Mouse (Mus musculus) erythroblast, embryonic 14.5 days (primary cell): ENCODE results near the gene Arhgap15. TPM values are rescaled to one million over a fixed set of nuclear protein-coding genes. Genes with fewer than 3 reads are reported as not detected.

ENCODE experiments used
- H3K27me3 ChIP-seq: 2 replicates; pipeline ENCODE4 v1.6.1; 2012; ENCODE audit warnings: inconsistent platforms; ENCODE audit not compliant: control insufficient read depth
- H3K36me3 ChIP-seq: 2 replicates; pipeline ENCODE4 v1.6.1; 2012; ENCODE audit warnings: mild to moderate bottlenecking, inconsistent platforms; ENCODE audit not compliant: control insufficient read depth
- H3K4me1 ChIP-seq: 2 replicates; pipeline ENCODE4 v1.6.1; 2012; ENCODE audit warnings: inconsistent platforms; ENCODE audit not compliant: control insufficient read depth
- H3K4me3 ChIP-seq: replicated peaks from 2 replicates; pipeline ENCODE3; 2012; ENCODE audit warnings: moderate library complexity, mild to moderate bottlenecking, inconsistent platforms
- H3K9me3 ChIP-seq: 2 replicates; pipeline ENCODE4 v1.6.1; 2012; ENCODE audit warnings: low read length, inconsistent platforms, mixed read lengths; ENCODE audit not compliant: control insufficient read depth
- GATA1 ChIP-seq: IDR thresholded peaks from 2 replicates; pipeline ENCODE4 v1.6.1; 2012; ENCODE audit warnings: low read length, inconsistent platforms, mixed read lengths
- TAL1 ChIP-seq: IDR thresholded peaks from 3 replicates; pipeline ENCODE4 v1.6.1; 2012; ENCODE audit warnings: low read length, inconsistent platforms, mixed read lengths
- polyA plus RNA-seq: library from polyadenylated mRNA; stranded (reverse); fragments of >175 nt; gene quantifications from 2 replicates; pipeline ENCODE4 v1.2.3, GENCODE M21; 2012

The Arhgap15 gene
- polyA plus RNA-seq, 1 experiment, result 0.02 TPM

- H3K27me3 ChIP-seq, result no peaks in the 10 kb centered on the region
- TF ChIP-seq GATA1 (no peak), TAL1 (no peak)
- H3K4me3 ChIP-seq, result no peak overlapping the region
- H3K4me1 ChIP-seq, result peaks cover 21% of the 10 kb centered on the region
- no peaks in the 10 kb centered on the region for H3K36me3 ChIP-seq
- H3K9me3 ChIP-seq, result no peaks in the 10 kb centered on the region
These were observed 44.5 kb downstream of the Arhgap15 start for GRCm38 (mm10) chr2:43793105-43793504.

GRCm38 (mm10) chr2:43794700-43795099 lies 46.1 kb downstream of the Arhgap15 start:
- Histone ChIP-seq H3K4me3 (no peak overlapping the region), H3K27me3 (no peaks in the 10 kb centered on the region), H3K36me3 (no peaks in the 10 kb centered on the region), H3K9me3 (no peaks in the 10 kb centered on the region), H3K4me1 (peaks cover 21% of the 10 kb centered on the region)
- TF ChIP-seq GATA1 (no peak), TAL1 (no peak)

DNA sequence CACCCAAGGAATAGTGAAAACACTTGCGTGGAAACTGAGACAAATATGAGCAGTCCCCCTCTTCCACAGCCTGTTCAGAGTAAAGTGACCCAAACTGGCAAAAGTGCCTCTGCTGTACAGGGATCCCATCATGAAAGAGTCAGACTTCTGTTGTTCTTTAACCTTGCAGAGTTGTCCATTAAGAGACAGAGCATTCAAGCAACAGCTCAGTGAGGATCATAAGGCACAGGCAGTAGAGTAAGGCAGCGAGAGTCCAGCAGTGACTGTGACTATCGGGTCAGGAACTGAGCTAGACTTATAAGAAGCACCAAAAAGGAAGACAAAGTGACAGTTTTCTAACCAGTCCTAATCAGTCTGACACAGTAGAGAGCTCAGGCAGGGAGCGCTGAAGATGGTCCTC lies 47.8 kb downstream of the Arhgap15 start:
- TF ChIP-seq TAL1 (no peak), GATA1 (no peak)
- H3K36me3 ChIP-seq, result no peaks in the 10 kb centered on the region
- no peaks in the 10 kb centered on the region for H3K27me3 ChIP-seq
- no peaks in the 10 kb centered on the region for H3K9me3 ChIP-seq
- H3K4me1 ChIP-seq, result peaks cover 21% of the 10 kb centered on the region
- H3K4me3 ChIP-seq, result no peak overlapping the region

GRCm38 (mm10) chr2:43805960-43806744 lies 57.5 kb downstream of the Arhgap15 start:
- TF ChIP-seq GATA1 (no peak), TAL1 (no peak)
- Histone ChIP-seq H3K36me3 (no peaks in the 10 kb centered on the region), H3K27me3 (no peaks in the 10 kb centered on the region), H3K4me1 (peaks cover 9% of the 10 kb centered on the region), H3K9me3 (no peaks in the 10 kb centered on the region), H3K4me3 (no peak overlapping the region)

DNA sequence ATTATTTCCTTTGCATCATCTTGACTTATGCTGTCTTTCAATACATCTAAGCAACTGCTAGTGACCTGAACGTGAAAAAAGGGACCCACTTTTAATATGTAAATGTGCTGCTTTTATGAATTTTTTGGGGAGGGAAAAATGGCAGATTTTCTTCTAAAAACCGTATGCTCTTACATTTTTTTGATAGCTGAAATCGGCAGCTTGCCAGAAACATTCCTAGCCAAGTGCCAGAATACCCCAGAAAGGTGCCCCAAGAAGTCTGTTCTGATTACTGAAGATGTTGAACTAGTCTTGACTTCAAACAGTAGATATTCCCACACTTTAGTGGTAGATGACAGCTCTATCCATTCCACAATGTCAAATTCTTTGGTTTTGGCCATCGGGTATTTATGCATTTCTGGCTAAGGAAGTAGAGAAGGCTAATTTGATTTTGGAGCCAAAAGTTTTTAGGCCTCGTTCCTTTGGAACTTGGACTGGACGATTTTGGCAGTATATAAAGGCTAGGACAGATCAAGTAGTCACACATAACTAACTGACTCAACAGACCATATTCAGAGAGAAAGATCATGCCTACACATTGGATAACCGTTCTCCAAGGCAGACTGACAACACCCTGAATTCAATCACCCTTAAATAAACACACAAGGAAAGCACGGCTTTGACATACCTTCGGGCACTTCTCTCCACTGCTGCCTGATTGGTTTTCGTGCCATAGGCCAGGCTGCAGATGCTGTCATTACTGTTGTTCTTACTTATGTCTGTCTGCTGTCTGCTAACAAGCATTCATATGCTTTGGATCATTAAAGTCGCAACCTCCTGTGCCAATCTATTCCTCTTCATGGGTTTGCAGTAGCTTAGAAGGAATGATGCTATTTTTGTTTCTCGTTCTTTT lies 67.5 kb downstream of the Arhgap15 start:
- no peaks in the 10 kb centered on the region for H3K9me3 ChIP-seq
- no peaks in the 10 kb centered on the region for H3K27me3 ChIP-seq
- no peaks in the 10 kb centered on the region for H3K4me1 ChIP-seq
- TF ChIP-seq GATA1 (no peak), TAL1 (no peak)
- H3K4me3 ChIP-seq, result no peak overlapping the region
- no peaks in the 10 kb centered on the region for H3K36me3 ChIP-seq

- H3K4me3 ChIP-seq, result no peak overlapping the region
- TF ChIP-seq GATA1 (no peak), TAL1 (no peak)
- H3K4me1 ChIP-seq, result no peaks in the 10 kb centered on the region
- no peaks in the 10 kb centered on the region for H3K27me3 ChIP-seq
- no peaks in the 10 kb centered on the region for H3K9me3 ChIP-seq
- H3K36me3 ChIP-seq, result no peaks in the 10 kb centered on the region
These were observed 68.4 kb downstream of the Arhgap15 start for GRCm38 (mm10) chr2:43816788-43817581.

GRCm38 (mm10) chr2:43835931-43836330 lies 87.3 kb downstream of the Arhgap15 start:
- peaks cover 5% of the 10 kb centered on the region for H3K4me1 ChIP-seq
- H3K27me3 ChIP-seq, result no peaks in the 10 kb centered on the region
- H3K9me3 ChIP-seq, result no peaks in the 10 kb centered on the region
- TF ChIP-seq GATA1, result no peak
- no peak for TF ChIP-seq TAL1
- H3K4me3 ChIP-seq, result no peak overlapping the region
- H3K36me3 ChIP-seq, result no peaks in the 10 kb centered on the region

GRCm38 (mm10) chr2:43841644-43842043 lies 93.0 kb downstream of the Arhgap15 start:
- Histone ChIP-seq H3K27me3 (no peaks in the 10 kb centered on the region), H3K9me3 (no peaks in the 10 kb centered on the region), H3K4me1 (no peaks in the 10 kb centered on the region), H3K4me3 (no peak overlapping the region), H3K36me3 (no peaks in the 10 kb centered on the region)
- TF ChIP-seq TAL1 (no peak), GATA1 (no peak)

- no peak overlapping the region for H3K4me3 ChIP-seq
- TF ChIP-seq GATA1 (no peak), TAL1 (no peak)
- H3K4me1 ChIP-seq, result no peaks in the 10 kb centered on the region
- no peaks in the 10 kb centered on the region for H3K9me3 ChIP-seq
- H3K36me3 ChIP-seq, result no peaks in the 10 kb centered on the region
- H3K27me3 ChIP-seq, result no peaks in the 10 kb centered on the region
These were observed 102.6 kb downstream of the Arhgap15 start for GRCm38 (mm10) chr2:43851195-43851594.
